ENCODE assay signal across 23 mouse cellular contexts in the genomic region with DNA sequence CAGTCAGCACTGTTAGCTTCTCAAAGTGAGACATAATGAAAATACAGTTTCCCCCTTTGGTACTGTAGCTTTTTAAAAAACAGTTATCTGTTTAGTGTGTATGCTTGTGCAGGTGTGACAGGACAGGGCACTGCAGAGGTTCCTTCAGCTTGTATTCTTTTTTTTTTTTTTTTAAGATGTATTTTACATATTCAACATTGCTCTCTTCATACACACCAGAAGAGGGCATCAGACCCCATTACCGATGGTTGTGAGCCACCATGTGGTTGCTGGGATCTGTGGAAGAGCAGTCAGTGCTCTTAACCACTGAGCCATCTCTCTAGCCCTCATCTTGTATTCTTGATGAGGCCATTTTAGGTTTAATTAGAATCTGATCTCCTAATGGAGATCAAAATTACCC.
"Had no signal": no experiment of that assay in that cellular context is flagged by ENCODE, and none has a peak within 500 bp of the region (broad histone marks: within the 10 kb centered on the region; RNA-seq: fewer than 3 reads in every experiment).

No protein-coding gene starts in this region.

- H3K4me3 ChIP-seq: kidney, embryonic 15.5 days; limb, embryonic 12.5 days; limb, embryonic 15.5 days; lung, embryonic 15.5 days; midbrain, embryonic 12.5 days; midbrain, embryonic 15.5 days; neural tube, embryonic 12.5 days; neural tube, embryonic 15.5 days; stomach, embryonic 15.5 days had no signal

- H3K27ac ChIP-seq: kidney, embryonic 15.5 days; limb, embryonic 12.5 days; limb, embryonic 15.5 days; liver, embryonic 14.5 days; lung, embryonic 15.5 days; midbrain, embryonic 12.5 days; midbrain, embryonic 15.5 days; neural tube, embryonic 12.5 days; neural tube, embryonic 15.5 days; stomach, embryonic 15.5 days had no signal

- DNase-seq: kidney, adult 8-10 months; kidney, postnatal 10 days; kidney, postnatal 36 days; left cerebral cortex, postnatal 4 days; liver, postnatal 0 days; lung, postnatal 14 days; lung, postnatal 4 days; right cerebral cortex, adult 18-20 months; right cerebral cortex, postnatal 14 days; right cerebral cortex, postnatal 4 days; spleen, adult 18-20 months; thymus, adult 18-20 months; thymus, postnatal 36 days had no signal

- H3K4me1 ChIP-seq: kidney, embryonic 15.5 days; limb, embryonic 12.5 days; limb, embryonic 15.5 days; lung, embryonic 15.5 days; midbrain, embryonic 12.5 days; midbrain, embryonic 15.5 days; neural tube, embryonic 12.5 days; neural tube, embryonic 15.5 days; stomach, embryonic 15.5 days had no signal
